Mouse (Mus musculus) erythroid progenitor cell, adult 5-6 weeks (primary cell): ENCODE data around the gene Galnt18. TPM values are rescaled to one million over a fixed set of nuclear protein-coding genes. Genes with fewer than 3 reads are reported as not detected.

Experiments
- ATAC-seq: replicated peaks from 2 replicates; pipeline ENCODE4 v1.8.0; 2016; ENCODE audit warnings: moderate number of reproducible peaks, mild to moderate bottlenecking, moderate TSS enrichment, inconsistent platforms; ENCODE audit not compliant: poor library complexity, low FRiP score, severe bottlenecking
- total RNA-seq, 2 experiments: library from RNA; stranded (forward) in 1 of 2; stranded (reverse) in 1 of 2; fragments of 150-400 nt in 1 of 2; fragments of 186-747, 209-891 nt in 1 of 2; gene quantifications; 2 replicates each; pipeline versions ENCODE4 v1.2.3 to v1.2.4; 2015 to 2017; ENCODE audit warnings: low replicate concordance in 2 of 2

Gene Galnt18
- total RNA-seq, 2 experiments from 2014 or later, result not detected

DNA sequence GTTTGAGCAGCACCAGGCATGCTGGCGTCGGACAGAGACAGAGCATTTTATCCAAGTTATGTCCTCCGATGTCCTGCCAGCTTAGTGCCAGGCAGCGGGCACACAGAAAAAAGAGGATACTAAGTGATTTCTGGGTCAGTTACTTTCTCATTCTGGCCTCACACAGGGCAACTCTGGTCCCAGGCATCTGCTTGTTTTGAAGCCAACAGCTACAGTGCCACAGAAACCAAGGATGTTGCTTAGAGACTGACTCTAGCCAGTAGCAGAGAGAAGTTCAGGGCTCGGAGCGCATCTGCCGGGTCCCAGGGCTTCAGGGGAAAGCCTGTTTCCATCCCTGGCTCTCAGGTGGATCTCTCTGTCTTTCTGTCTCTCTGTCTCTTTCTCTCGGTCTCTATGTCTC lies 124.8 kb downstream of the Galnt18 start:
- no peak for ATAC-seq

DNA sequence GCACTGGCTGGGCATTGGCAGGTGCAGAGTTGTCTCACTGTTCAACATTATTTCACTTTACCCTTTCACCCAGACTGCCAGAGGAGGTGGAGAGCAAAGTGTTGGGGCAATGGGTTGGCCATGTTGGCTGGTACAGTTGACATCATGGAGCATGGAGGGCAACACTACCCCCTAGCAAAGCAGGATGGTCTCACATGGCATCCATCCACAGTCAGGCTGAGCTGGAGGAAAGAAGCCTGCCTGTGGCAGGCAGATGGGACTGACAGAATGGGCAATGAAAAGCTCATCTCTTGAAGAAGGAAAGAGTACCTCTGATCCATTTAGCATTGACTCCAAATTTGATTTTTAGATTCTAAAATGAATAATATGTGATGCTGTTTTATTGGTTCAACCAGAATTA lies 125.3 kb downstream of the Galnt18 start:
- ATAC-seq, result no peak

DNA sequence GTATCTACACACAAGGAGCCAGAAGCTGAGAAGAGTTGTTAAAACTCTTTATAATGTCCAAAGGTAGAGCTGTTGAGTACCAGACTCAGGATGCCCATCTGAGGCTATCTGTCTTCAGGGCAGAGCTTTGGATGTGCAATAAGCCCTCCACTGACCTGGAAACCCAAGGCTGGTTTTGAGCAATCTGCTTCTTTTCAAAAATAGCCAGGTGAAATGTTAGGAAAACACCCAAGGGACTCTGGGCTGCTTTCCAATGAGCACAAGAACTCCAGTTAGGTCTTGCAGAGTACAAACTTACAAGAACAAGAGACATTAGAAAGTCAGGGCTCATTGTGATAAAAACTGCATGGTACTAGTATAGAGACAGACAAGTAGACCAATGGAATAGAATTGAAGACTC lies 135.4 kb downstream of the Galnt18 start:
- no peak for ATAC-seq

DNA sequence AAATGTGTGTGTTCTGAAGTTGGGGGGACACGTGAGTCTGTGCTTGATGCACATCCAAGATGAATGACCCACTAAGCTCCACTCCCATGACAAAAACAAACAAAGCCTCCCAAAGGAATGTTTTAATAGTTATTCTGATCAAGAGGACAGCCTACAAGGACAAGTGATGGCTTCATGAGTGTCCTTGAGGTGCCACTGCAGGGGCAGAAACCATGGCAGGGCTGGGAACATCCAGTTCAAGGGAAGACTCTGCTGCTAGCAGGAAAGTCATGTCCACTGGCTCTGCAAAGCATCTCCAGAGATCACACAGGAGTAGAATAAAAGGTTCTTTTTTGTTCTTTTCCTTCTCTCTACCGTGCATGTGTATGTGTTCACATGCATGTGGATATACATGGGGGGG lies 140.9 kb downstream of the Galnt18 start:
- no peak for ATAC-seq

DNA sequence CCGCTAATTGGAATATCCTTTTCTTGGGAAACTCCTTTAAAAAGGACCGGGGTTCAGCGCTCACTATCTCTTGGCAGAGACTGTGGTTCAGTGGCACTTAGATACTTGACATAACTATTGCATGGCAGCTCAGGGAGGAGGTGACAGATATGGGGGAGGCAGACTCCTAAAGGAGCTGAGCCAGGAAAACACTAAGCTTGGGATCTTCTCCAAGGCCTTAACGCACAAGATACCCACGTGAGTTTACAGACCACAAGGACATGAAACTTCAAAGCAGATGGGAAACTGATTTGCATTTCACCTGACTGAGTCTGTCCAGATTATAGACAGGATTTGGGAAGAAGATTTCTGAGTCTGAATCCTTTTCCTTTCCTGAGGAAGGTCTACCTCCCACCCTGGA lies 141.3 kb downstream of the Galnt18 start:
- no peak for ATAC-seq

DNA sequence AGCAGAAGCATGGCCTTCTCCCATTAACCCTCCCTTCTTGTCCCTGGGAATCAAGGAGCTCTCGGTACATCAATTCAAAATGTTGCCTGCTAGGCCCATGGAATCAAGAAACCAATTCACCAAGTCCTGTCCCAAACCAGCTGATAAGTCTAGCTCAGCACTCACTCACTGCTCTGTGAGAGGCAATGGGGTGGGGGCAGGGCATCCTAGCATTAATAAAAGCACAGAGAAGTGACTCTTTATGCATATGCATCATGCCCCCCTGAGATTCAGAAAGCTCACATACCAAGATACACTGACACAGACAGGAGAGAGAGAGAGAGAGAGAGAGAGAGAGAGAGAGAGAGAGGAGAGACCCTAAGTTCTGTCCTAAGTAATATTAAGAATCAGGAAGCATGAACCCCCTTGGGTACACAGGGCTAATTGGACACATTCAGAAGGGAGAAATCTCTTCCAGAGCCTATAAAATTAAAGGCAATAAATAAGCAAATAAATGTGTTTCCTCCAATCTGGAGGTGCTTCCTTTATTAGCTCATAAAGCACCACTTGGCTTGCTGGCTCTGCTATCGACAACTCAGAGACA lies 141.8 kb downstream of the Galnt18 start:
- no peak for ATAC-seq

DNA sequence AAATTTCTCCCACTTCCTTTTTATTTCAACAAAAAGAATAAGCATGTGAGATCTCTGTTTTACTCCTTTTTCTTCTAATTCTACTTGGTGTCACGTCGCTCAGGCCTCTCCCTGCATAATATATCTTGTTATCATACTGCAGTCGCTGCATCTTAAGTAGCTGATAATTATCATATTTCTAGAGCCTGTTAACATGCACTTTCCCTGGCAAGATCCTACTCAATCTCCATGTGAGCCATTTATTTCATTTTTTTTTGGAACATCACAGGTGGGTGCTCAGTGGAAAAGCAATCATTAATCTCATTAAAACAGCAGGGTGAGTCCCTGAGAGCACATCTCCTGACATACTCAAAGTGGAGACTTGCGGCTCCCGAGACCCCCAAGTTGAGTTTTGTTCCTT lies 143.3 kb downstream of the Galnt18 start:
- ATAC-seq, result no peak

DNA sequence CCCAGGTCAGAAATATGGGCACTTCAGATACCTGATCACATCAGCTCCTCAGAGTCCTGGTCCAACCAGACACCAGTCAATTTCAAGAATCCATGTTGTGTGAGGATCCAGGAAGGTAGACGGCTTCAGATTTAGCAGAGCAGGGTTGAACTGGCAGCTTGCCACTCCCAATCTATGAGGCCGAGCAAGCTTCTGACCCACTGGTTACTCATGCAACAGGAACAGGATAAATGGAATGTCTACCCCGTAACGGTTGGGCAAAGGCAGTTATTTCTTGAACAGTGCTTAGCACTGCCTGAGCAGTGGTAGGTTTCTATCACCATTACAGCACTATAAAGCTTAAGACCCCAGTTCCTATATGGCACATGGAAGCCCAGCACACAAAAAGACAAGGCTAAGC lies 148.5 kb downstream of the Galnt18 start:
- no peak for ATAC-seq

DNA sequence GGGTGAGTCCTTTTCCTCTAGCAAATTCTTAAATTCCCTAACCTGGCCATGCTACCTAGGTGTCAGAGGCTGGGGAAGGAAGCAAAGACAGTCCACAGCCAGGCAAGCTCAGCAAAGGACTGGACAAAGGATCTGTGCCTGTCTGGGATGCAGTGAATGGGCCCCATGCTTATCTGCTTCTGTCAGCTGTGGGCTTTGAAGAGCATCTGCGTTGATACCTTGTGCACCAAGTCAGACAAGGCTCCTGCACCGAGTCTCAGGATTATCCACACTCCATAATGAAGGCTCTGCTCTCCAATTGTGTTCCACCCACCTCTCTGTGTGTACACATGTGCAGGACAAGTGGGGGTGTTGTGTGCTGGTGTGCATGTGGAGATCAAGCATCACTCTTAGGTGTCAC lies 153.5 kb downstream of the Galnt18 start:
- no peak for ATAC-seq

DNA sequence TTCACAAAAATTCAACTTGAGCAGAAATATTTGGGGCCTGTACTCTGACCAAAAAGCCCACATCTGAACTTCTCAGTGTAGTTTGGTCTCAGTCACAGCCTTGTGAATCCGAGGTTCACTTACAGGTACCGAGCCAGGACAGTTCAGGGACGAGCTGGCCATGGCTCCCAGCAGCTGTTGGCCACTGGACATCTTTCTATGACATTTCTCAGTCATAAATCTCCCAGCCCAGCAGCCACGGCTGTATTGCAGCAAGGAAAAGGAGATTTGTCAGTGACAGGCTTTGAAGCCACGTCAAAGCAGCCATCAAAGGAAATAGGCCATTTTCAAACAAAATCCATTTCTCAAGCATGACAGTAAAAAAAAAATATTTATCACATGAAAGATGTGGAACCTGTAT lies 154.0 kb downstream of the Galnt18 start:
- no peak for ATAC-seq

DNA sequence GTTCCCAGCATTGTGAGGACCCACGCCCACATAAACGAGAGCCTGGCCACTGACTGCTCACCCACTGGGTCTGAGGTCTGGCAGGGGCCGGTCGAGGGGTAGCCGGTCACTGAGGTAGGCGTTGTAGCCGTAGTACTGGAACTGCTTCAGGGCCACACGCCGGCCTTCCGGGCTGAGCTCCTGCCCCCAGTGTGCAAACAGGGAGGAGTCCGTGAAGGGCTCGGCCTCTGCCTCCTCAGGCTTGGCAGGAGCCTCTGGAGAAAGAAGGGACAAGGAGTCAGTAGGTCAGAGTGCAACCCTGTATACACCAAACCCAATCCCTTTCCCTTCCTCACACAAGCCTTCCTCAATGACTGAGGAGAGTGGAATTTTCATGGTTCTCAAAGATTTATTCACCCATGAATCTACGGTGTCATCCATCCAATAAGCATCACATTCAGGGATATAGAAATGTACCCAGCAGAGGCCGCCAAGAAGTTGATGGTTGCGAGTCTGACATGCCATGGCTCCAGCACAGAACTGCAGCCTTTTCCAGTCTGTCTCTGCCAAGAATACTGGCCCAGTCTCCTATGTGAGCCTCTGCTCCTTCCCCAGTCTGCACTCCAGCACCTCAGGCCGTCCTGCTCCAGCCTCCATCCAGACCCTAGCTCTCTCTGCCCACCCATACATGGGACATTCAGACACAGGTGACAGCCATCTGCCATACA lies 163.4 kb downstream of the Galnt18 start:
- no peak for ATAC-seq

DNA sequence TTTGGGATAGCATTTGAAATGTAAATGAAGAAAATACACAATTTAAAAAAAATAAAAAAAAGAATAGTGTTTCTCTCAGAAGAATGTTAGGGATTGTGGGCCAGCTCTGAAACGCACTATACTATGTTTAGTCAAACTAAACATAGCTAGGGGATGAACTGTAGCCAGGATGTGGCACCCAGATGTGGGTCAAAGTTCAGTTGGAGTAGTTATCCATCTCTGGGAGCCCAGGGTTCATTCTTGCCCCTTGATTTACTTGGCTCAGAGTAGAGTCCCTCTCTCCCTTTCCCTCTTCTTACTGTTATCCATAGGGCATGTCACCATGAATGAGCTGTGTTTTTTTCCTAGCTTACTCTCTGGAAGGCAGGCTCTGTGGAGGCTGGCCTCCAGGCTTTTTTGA lies 165.3 kb downstream of the Galnt18 start:
- ATAC-seq, result no peak

DNA sequence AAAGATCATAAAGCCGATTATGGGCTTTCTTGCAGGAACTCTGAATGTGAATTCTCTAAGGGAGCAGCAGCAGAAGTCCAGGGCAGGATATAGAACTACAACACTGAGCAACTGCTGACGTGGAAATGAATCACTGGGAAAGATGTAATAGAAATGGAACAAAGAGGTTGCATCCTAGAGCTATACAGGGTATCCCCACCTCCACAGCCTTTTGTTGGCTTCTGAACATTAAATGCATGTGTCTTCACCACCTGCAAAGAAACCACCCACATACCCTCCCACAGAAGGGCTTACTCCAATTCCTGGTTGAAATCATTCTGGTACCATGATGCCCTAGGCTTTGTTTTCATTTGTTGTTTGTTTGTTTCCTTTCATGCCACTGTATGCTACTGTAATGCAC lies 172.3 kb downstream of the Galnt18 start:
- no peak for ATAC-seq

DNA sequence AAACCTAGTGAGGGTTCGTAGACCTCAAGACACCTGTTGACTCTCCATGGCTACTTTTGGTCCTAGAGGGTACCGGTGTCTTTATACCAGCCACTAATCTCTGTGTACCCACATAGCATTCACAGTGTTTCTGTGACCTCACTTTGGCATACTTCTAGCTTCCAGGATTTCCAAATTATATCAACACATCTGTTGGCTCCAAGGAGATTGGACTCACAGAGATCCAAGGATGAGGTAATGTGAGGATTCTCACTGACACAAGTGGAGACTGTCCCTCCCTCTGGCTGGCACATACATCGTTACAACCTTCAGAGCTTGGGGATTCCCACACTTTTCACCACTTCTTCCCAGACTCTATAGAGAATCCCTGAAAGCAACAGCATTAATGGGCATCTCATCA lies 173.7 kb downstream of the Galnt18 start:
- no peak for ATAC-seq

DNA sequence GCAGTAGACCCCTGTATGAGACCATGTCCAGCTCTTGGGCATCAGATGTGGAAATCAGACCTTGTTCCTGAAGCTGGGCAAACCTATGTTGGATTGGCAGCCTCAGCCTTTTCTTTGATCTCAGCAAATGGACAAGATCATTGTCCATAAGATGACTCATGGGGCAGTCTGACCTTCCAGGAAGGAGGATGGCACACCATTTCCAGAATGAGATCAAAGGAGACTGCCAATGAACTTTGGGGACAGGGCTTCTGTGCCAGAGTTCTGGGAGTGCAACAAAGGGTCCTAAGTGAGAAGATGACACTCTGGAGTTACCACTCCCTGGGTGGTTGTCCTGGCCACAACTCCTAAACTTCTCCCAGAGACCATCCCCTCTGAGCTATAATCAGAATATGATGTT lies 174.1 kb downstream of the Galnt18 start:
- no peak for ATAC-seq

DNA sequence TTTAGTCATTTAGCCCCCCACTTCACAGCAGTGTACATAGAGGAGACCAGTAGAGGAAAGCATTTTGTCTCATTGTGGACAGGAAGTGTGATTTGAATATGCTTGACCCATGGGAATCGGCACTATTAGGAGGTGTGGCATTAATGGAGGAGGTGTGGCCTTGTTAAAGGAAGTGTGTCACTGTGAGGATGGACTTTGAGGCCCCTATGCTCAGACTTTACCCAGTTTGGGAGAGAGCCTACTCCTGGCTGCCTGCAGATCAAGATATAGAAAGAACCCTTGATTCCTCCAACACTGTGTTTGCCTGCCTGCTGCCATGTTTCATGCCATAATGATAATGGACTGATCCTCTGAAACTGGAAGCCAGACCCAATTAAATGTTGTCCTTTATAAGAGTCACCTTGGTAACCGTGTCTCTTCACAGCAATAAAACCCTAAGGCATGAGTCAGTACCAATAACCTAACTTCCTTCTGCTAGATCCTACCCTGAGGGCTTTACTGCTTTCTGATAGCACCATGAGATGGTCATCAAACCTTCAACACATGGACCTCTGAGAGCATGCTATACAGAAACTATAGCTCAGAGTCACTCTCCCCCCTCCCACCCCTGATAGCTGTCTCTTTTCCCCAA lies 175.1 kb downstream of the Galnt18 start:
- ATAC-seq, result no peak

DNA sequence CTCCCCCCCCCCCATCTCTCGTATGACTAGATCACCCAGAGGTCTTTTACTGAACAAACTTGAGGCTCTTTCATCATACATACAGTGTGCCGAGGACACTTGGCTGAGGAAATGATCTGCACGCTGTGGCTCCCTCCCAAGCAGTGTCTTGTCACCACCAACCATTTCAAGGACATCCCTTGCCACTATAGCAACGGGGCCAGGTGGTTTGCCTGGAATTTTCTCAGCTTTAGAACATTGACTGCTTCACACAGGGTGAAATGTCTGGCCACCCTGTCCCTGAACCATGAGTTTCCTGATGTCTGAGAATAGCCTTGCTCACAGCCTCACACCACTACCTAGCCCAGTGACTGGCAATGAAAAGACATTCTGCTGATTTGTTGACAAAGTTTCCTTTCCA lies 176.6 kb downstream of the Galnt18 start:
- no peak for ATAC-seq

DNA sequence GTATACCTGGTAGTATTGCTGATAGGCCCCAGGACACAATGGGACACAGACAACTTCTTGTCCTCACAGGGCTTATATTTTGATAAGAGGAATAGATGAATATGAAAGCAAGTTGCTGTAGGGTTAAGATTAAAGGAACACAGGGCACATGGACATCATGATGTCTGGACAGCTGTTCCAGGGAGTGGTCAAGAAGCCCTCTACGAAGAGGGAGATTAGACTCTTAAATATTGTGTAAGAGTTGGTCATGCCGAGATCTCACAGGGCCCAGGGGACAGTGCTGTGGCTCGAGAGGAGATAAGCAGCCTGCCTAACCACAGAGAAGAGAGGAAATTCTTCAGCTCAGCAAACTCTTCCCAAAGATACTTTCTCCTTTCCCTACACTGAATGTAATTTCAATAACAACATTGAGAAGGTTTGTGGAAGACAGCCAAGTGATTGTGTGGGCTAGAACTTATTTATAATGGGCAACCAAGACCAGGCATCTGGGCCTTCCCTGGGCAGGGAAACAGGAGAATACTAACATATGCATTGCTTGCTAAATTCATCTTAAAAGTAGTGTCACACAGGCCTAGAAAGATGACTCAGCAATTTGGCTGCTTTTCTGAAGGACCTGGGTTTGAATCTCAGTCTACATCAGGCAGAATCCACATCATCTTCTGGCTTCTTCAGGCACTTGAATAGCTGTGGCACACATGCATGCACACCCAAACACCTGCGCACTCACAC lies 178.3 kb downstream of the Galnt18 start:
- no peak for ATAC-seq

DNA sequence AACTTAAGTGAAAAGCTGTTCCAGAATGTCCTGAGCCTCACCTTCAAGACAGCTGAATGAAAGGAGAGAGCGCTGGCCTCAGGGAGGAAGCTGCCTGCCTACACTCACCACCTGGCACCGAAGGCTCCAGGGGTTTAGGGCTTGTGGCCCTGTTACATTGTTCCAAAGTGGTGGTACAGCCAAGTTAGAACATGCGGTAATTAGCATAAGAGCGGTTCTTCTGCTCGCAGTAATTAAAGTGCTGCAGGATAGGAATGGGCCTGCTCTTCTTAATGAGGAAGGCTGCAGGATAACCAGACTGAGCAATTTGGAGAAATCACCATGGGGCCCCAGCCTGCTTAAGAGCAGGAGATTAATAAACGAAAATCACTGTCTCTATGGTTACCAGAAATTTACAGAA lies 179.0 kb downstream of the Galnt18 start:
- no peak for ATAC-seq

DNA sequence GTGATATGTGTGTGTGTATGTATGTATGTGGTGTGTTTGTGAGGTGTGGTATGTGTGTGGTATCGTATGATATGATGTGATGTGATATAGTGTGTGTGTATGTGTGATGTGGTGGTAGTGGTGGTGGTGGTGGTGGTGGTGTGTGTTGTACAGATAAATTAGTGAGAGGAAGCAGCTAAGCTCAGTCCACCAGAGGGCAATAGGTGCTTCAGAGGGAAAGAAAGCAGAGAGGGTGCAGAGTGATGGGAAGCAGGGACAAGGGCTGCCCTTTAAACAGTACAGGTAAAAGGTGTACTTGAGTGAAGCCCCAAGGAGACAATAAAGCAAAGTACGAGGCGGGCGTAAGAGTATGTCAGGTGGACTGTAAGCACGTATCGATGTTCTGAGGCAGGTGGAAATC lies 186.1 kb downstream of the Galnt18 start:
- no peak for ATAC-seq
